28 mouse cellular contexts compared by ENCODE assay signal in the genomic region with DNA sequence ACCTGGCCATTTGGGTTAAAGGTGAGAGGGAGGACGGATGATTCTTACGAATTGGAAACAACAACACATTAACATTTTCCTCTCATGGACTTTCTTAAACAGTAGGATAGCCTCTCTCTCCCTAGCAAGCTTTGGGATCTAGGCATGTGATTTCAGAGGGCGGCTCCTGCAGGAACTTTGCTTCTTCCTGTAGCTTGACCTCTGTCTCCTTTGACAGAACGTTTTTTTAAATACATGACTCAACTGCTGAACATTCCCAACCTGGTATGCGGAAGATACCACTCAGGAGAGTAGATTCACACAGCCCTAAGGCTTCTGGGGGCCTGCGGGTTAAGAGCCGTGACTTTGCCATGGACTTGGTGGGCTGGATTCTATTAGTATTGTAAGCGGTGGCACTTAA. TPM values are rescaled to one million over a fixed set of nuclear protein-coding genes. Genes with fewer than 3 reads are reported as not detected.
A peak's percentile ranks its signal among the peaks of the same experiment; 100 is the strongest.
DNase-seq lines count a peak whose midpoint lies in the region; ATAC-seq and TF ChIP-seq lines count a peak whose summit lies in the region.
"Had no signal": no experiment of that assay in that cellular context is flagged by ENCODE, and none has a peak within 500 bp of the region (broad histone marks: within the 10 kb centered on the region; RNA-seq: fewer than 3 reads in every experiment).

No protein-coding gene starts in this region.

- H3K4me1 ChIP-seq in lung, postnatal 0 days (ENCODE audit: insufficient read depth, low read depth, low read length): no peaks in the 10 kb centered on the region; the same call in 1 of the 2 replicates
- peaks cover 2% of the 10 kb centered on the region; the same call in 1 of the 2 replicates for H3K4me1 ChIP-seq in stomach, postnatal 0 days (replicated peaks; ENCODE audit: control insufficient read depth, insufficient read depth)
- H3K4me1 ChIP-seq in neural tube, embryonic 15.5 days: peaks cover 26% of the 10 kb centered on the region

- no peaks in the 10 kb centered on the region for H3K27me3 ChIP-seq in lung, postnatal 0 days (replicated peaks; ENCODE audit: insufficient read depth, low read length)
- no peaks in the 10 kb centered on the region for H3K27me3 ChIP-seq in stomach, postnatal 0 days (ENCODE audit: control insufficient read depth, insufficient read depth, low read length)
- no peaks in the 10 kb centered on the region for H3K27me3 ChIP-seq in neural tube, embryonic 15.5 days (replicated peaks)
- H3K27me3 ChIP-seq: embryonic facial prominence, embryonic 15.5 days; heart, embryonic 13.5 days; limb, embryonic 12.5 days; midbrain, embryonic 13.5 days; stomach, embryonic 15.5 days had no signal

- no peak overlapping the region for H3K9ac ChIP-seq in lung, postnatal 0 days (replicated peaks; ENCODE audit: low read depth)
- no peak overlapping the region for H3K9ac ChIP-seq in stomach, postnatal 0 days (ENCODE audit: low read length)
- no peak overlapping the region for H3K9ac ChIP-seq in neural tube, embryonic 15.5 days (replicated peaks)
- H3K9ac ChIP-seq: embryonic facial prominence, embryonic 15.5 days; heart, embryonic 13.5 days; hindbrain, embryonic 13.5 days; limb, embryonic 12.5 days; liver, postnatal 0 days; midbrain, embryonic 13.5 days; stomach, embryonic 15.5 days had no signal

- H3K4me3 ChIP-seq in lung, postnatal 0 days (ENCODE audit: low read depth, low read length): no peak overlapping the region
- no peak overlapping the region for H3K4me3 ChIP-seq in stomach, postnatal 0 days (ENCODE audit: low read depth, low read length)
- no peak overlapping the region for H3K4me3 ChIP-seq in neural tube, embryonic 15.5 days (replicated peaks)
- H3K4me3 ChIP-seq: embryonic facial prominence, embryonic 15.5 days; heart, embryonic 13.5 days; hindbrain, embryonic 13.5 days; layer of hippocampus, adult 2 months; limb, embryonic 12.5 days; megakaryocyte, embryonic 14.5 days; midbrain, embryonic 13.5 days; stomach, embryonic 15.5 days had no signal

- TF ChIP-seq EP300 in lung, postnatal 0 days (IDR thresholded peaks at IDR 0.05): peak; percentile 36; the same call in 1 of the 2 replicates
- TF ChIP-seq EP300 in stomach, postnatal 0 days (optimal IDR thresholded peaks at IDR 0.05): no peak

- H3K36me3 ChIP-seq in lung, postnatal 0 days (ENCODE audit: insufficient read depth, low read length): no peaks in the 10 kb centered on the region
- H3K36me3 ChIP-seq in stomach, postnatal 0 days (ENCODE audit: control insufficient read depth, insufficient read depth, low read length): no peaks in the 10 kb centered on the region
- H3K36me3 ChIP-seq in neural tube, embryonic 15.5 days: no peaks in the 10 kb centered on the region
- H3K36me3 ChIP-seq: embryonic facial prominence, embryonic 15.5 days; heart, embryonic 13.5 days; hindbrain, embryonic 13.5 days; limb, embryonic 12.5 days; midbrain, embryonic 13.5 days; stomach, embryonic 15.5 days had no signal

- ATAC-seq in lung, postnatal 0 days: no peak
- ATAC-seq in stomach, postnatal 0 days (ENCODE audit: low FRiP score, low TSS enrichment): peak; percentile 5; the same call in 1 of the 2 replicates
- no peak for ATAC-seq in neural tube, embryonic 15.5 days (ENCODE audit: low FRiP score)
- no peak for ATAC-seq in activated CD4-positive, CD25-positive, alpha-beta regulatory T cell, adult 4 months
- ATAC-seq: forebrain, embryonic 14.5 days; liver, postnatal 0 days; midbrain, embryonic 13.5 days had no signal

- peak; percentile 24 for DNase-seq in heart, adult 8-10 months (ENCODE audit: low spot score)
- no peak for DNase-seq in heart, postnatal 4 days
- peak; percentile 42 for DNase-seq in lung, postnatal 0 days (ENCODE audit: low spot score)
- DNase-seq in lung, postnatal 10 days: no peak
- peak; percentile 26 for DNase-seq in kidney, postnatal 10 days
- DNase-seq in stomach, postnatal 0 days (ENCODE audit: low spot score): no peak
- DNase-seq: adrenal gland, adult 2 months; cerebellum, adult 2 months; cerebellum, postnatal 25 days; embryo, embryonic 11 days; liver, postnatal 0 days; lung, postnatal 14 days; retina, postnatal 1 day; thymus, adult 18-20 months; thymus, postnatal 4 days had no signal

- H3K4me2 ChIP-seq in lung, postnatal 0 days (replicated peaks; ENCODE audit: low read depth, low read length): no peak overlapping the region
- no peak overlapping the region for H3K4me2 ChIP-seq in stomach, postnatal 0 days (replicated peaks; ENCODE audit: low read depth)
- no peak overlapping the region for H3K4me2 ChIP-seq in neural tube, embryonic 15.5 days
- H3K4me2 ChIP-seq: embryonic facial prominence, embryonic 15.5 days; heart, embryonic 13.5 days; hindbrain, embryonic 13.5 days; limb, embryonic 12.5 days; liver, embryonic 11.5 days; midbrain, embryonic 13.5 days; stomach, embryonic 15.5 days had no signal

- no peak for TF ChIP-seq CTCF in lung, postnatal 0 days (IDR thresholded peaks at IDR 0.05)
- no peak for TF ChIP-seq CTCF in stomach, postnatal 0 days (IDR thresholded peaks at IDR 0.05; ENCODE audit: low read depth)

- H3K27ac ChIP-seq in lung, postnatal 0 days (ENCODE audit: low read length): no peak overlapping the region
- no peak overlapping the region for H3K27ac ChIP-seq in stomach, postnatal 0 days (replicated peaks)
- H3K27ac ChIP-seq in neural tube, embryonic 15.5 days (replicated peaks): no peak overlapping the region
- H3K27ac ChIP-seq: embryonic facial prominence, embryonic 15.5 days; heart, embryonic 13.5 days; hindbrain, embryonic 13.5 days; layer of hippocampus, adult 2 months; limb, embryonic 12.5 days; midbrain, embryonic 13.5 days; stomach, embryonic 15.5 days had no signal

- no peaks in the 10 kb centered on the region for H3K9me3 ChIP-seq in lung, postnatal 0 days (ENCODE audit: low read length)
- no peaks in the 10 kb centered on the region for H3K9me3 ChIP-seq in stomach, postnatal 0 days (ENCODE audit: control insufficient read depth, low read length)
- H3K9me3 ChIP-seq in neural tube, embryonic 15.5 days (replicated peaks): no peaks in the 10 kb centered on the region
- H3K9me3 ChIP-seq: embryonic facial prominence, embryonic 15.5 days; heart, embryonic 13.5 days; hindbrain, embryonic 13.5 days; limb, embryonic 12.5 days; stomach, embryonic 15.5 days had no signal

- 57% methylated on average over 8 of the region's 8 CpGs for WGBS in lung, postnatal 0 days
- WGBS in stomach, postnatal 0 days: 66% methylated on average over 8 of the region's 8 CpGs
- 81% methylated on average over 8 of the region's 8 CpGs for WGBS in neural tube, embryonic 15.5 days

RNA-seq across cellular contexts. Expression of a gene that starts 10.7 kb away (rescaled TPM):
- 1 to 10 TPM in 1 of 4 experiments, under 1 TPM in 2, not detected in 1; 0.38 to 1.5 (median 0.90) TPM for total RNA-seq in heart, adult 8-10 months (2022)
- 1 to 10 TPM; 1.6 TPM for total RNA-seq in heart, postnatal 4 days (2021)
- 6.7 and 8.6 TPM in 2 replicates for polyA plus RNA-seq in lung, postnatal 0 days (2015; fragmentation: Nextera tagmentation; extraction: Ambion mirVana)
- polyA plus RNA-seq in stomach, postnatal 0 days (2015; fragmentation: Nextera tagmentation; extraction: Ambion mirVana): 264 and 268 TPM in 2 replicates
- polyA plus RNA-seq in neural tube, embryonic 15.5 days (2015; fragmentation: Nextera tagmentation; extraction: Ambion mirVana): 0.88 and 9.5 TPM in 2 replicates
- polyA plus RNA-seq in activated CD4-positive, CD25-positive, alpha-beta regulatory T cell, adult 4 months (2017; shearing (Covaris generic)): 100 to 1,000 TPM in 1 of 2 experiments, 10 to 100 TPM in 1; 82.2 to 161 TPM
- total RNA-seq: layer of hippocampus, adult 2 months; layer of hippocampus, postnatal 25 days had no signal
- polyA plus RNA-seq: forebrain, embryonic 14.5 days had no signal

Comparison
In these comparisons a context has a peak if more than half of its experiments do, and no peak if none do; other contexts are left out.
1. DNase-seq: peak in heart, adult 8-10 months (single experiment), lung, postnatal 0 days (single experiment) and kidney, postnatal 10 days (single experiment); none in heart, postnatal 4 days (single experiment), lung, postnatal 10 days (single experiment) and stomach, postnatal 0 days (single experiment).